Mouse (Mus musculus) lung, postnatal 0 days (tissue): Measurements from ENCODE around the gene Kcnh4.

Experiments used
- CTCF ChIP-seq: IDR thresholded peaks from 2 replicates; pipeline ENCODE4 v1.5.1; 2016; ENCODE audit warnings: antibody characterized with exemption, mild to moderate bottlenecking
- EP300 ChIP-seq: IDR thresholded peaks from 2 replicates; pipeline ENCODE4 v1.6.1; 2016; ENCODE audit warnings: antibody characterized with exemption, mild to moderate bottlenecking, control low read depth

DNA sequence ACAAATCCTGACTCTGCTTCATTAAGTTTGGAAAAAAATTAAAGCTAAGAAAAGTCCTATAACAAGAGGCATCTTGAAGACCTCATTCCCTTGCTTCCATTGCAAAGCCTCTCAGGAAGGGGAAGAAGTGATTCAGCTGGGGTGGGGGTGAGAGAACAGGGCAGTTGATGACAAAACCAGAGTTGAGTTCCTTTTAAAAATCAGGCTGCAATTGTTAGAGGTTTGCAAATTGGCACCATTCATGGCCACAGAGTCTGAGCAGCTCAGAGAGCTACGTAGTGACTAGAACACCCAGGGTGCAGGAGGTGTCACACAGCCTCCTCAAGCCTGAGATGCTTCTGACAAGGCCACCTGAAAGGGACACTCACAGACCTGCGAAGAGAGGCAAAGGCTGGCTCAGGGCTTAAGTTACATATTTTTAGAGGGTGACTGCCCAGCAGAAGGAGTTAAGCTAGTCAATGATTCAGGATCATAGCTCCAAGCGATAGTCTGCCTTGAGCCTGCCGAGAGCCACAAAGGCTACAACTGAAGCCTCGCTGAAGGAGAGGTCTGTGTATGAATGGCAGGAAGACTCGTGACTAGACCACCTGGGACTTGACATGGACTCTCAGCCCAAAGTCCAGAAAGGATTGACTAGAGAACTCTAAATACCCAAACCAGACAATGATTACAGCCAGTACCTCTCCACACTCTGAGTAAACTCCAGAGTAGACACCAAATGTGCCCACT, 29.1 kb downstream of the Kcnh4 start:
- TF ChIP-seq EP300 (no peak), CTCF (no peak)
